Mouse (Mus musculus): ENCODE measurements at regions not wholly inside any gene's neighbourhood (a gene's known extent, or its start where the extent isn't known, plus 50 kb on each side); places are given as distances from the start of the nearest gene placed in this dataset.

- TF ChIP-seq CTCF (IDR thresholded peaks at IDR 0.05; ENCODE audit: low read depth) (no peak), EP300 (IDR thresholded peaks at IDR 0.05; ENCODE audit: low read depth) (no peak)
These were observed 104.1 kb upstream of the Zic3 start for GRCm38 (mm10) chrX:57918181-57919115.
